Mouse (Mus musculus): ENCODE results near the gene Sit1. TPM values are rescaled to one million over a fixed set of nuclear protein-coding genes. Genes with fewer than 3 reads are reported as not detected.

The Sit1 gene
- polyA plus RNA-seq (2012) = not detected in 2 replicates

GRCm38 (mm10) chr4:43483535-43484091, at the start of gene Sit1:
Gene Sit1, minus strand, starts transcription at chr4:43483734.
- Histone ChIP-seq H3K9me3 (ENCODE audit: control insufficient read depth, low read length) (peaks cover 3% of the 10 kb centered on the region), H3K36me3 (ENCODE audit: control insufficient read depth) (no peaks in the 10 kb centered on the region), H3K4me1 (ENCODE audit: control insufficient read depth) (peaks cover 12% of the 10 kb centered on the region), H3K4me3 (replicated peaks) (no peak within 1 kb of the TSS), H3K27me3 (ENCODE audit: control insufficient read depth) (peaks cover 6% of the 10 kb centered on the region)
- no peak for TF ChIP-seq GATA1 (IDR thresholded peaks at IDR 0.05; ENCODE audit: low read length)
- TF ChIP-seq TAL1 (IDR thresholded peaks at IDR 0.05; ENCODE audit: low read length) = no peak

GRCm38 (mm10) chr4:43533270-43533669, 49.7 kb upstream of the Sit1 start:
- Histone ChIP-seq H3K36me3 (ENCODE audit: control insufficient read depth) (peaks cover 85% of the 10 kb centered on the region), H3K27me3 (ENCODE audit: control insufficient read depth) (no peaks in the 10 kb centered on the region; the same call in 1 of the 2 replicates), H3K4me3 (replicated peaks) (no peak overlapping the region), H3K9me3 (ENCODE audit: control insufficient read depth, low read length) (no peaks in the 10 kb centered on the region; the same call in 1 of the 2 replicates), H3K4me1 (ENCODE audit: control insufficient read depth) (peaks cover 14% of the 10 kb centered on the region)
- TF ChIP-seq TAL1 (IDR thresholded peaks at IDR 0.05; ENCODE audit: low read length) (no peak), GATA1 (IDR thresholded peaks at IDR 0.05; ENCODE audit: low read length) (no peak)

- H3K9me3 ChIP-seq (ENCODE audit: control insufficient read depth, low read length) = no peaks in the 10 kb centered on the region; the same call in 1 of the 2 replicates
- H3K36me3 ChIP-seq (ENCODE audit: control insufficient read depth) = peaks cover 58% of the 10 kb centered on the region
- H3K27me3 ChIP-seq (ENCODE audit: control insufficient read depth) = peaks cover 23% of the 10 kb centered on the region
- TF ChIP-seq TAL1 (IDR thresholded peaks at IDR 0.05; ENCODE audit: low read length) = no peak
- TF ChIP-seq GATA1 (IDR thresholded peaks at IDR 0.05; ENCODE audit: low read length) = no peak
- H3K4me1 ChIP-seq (ENCODE audit: control insufficient read depth) = peaks cover 14% of the 10 kb centered on the region
- no peak overlapping the region for H3K4me3 ChIP-seq (replicated peaks)
These were observed 47.0 kb upstream of the Sit1 start for GRCm38 (mm10) chr4:43530581-43530980.

- H3K4me1 ChIP-seq (ENCODE audit: control insufficient read depth) = peaks cover 14% of the 10 kb centered on the region
- no peaks in the 10 kb centered on the region; the same call in 1 of the 2 replicates for H3K9me3 ChIP-seq (ENCODE audit: control insufficient read depth, low read length)
- TF ChIP-seq GATA1 (IDR thresholded peaks at IDR 0.05; ENCODE audit: low read length) (no peak), TAL1 (IDR thresholded peaks at IDR 0.05; ENCODE audit: low read length) (no peak)
- H3K27me3 ChIP-seq (ENCODE audit: control insufficient read depth) = peaks cover 28% of the 10 kb centered on the region
- H3K4me3 ChIP-seq (replicated peaks) = no peak overlapping the region
- peaks cover 53% of the 10 kb centered on the region for H3K36me3 ChIP-seq (ENCODE audit: control insufficient read depth)
These were observed 46.6 kb upstream of the Sit1 start for GRCm38 (mm10) chr4:43530081-43530501.

GRCm38 (mm10) chr4:43528487-43528886, 45.0 kb upstream of the Sit1 start:
- H3K9me3 ChIP-seq (ENCODE audit: control insufficient read depth, low read length) = no peaks in the 10 kb centered on the region; the same call in 1 of the 2 replicates
- H3K36me3 ChIP-seq (ENCODE audit: control insufficient read depth) = peaks cover 37% of the 10 kb centered on the region
- peaks cover 20% of the 10 kb centered on the region for H3K4me1 ChIP-seq (ENCODE audit: control insufficient read depth)
- no peak for TF ChIP-seq TAL1 (IDR thresholded peaks at IDR 0.05; ENCODE audit: low read length)
- no peak for TF ChIP-seq GATA1 (IDR thresholded peaks at IDR 0.05; ENCODE audit: low read length)
- H3K4me3 ChIP-seq (replicated peaks) = no peak overlapping the region
- peaks cover 44% of the 10 kb centered on the region for H3K27me3 ChIP-seq (ENCODE audit: control insufficient read depth)

- Histone ChIP-seq H3K4me1 (ENCODE audit: control insufficient read depth) (peaks cover 24% of the 10 kb centered on the region), H3K4me3 (replicated peaks) (no peak overlapping the region), H3K9me3 (ENCODE audit: control insufficient read depth, low read length) (peaks cover 6% of the 10 kb centered on the region; the same call in 1 of the 2 replicates), H3K27me3 (ENCODE audit: control insufficient read depth) (peaks cover 50% of the 10 kb centered on the region), H3K36me3 (ENCODE audit: control insufficient read depth) (peaks cover 31% of the 10 kb centered on the region)
- TF ChIP-seq TAL1 (IDR thresholded peaks at IDR 0.05; ENCODE audit: low read length) = no peak
- no peak for TF ChIP-seq GATA1 (IDR thresholded peaks at IDR 0.05; ENCODE audit: low read length)
These were observed 44.3 kb upstream of the Sit1 start for GRCm38 (mm10) chr4:43527880-43528279.

GRCm38 (mm10) chr4:43519956-43520355, 36.4 kb upstream of the Sit1 start:
- TF ChIP-seq TAL1 (IDR thresholded peaks at IDR 0.05; ENCODE audit: low read length) (no peak), GATA1 (IDR thresholded peaks at IDR 0.05; ENCODE audit: low read length) (no peak)
- no peak overlapping the region for H3K4me3 ChIP-seq (replicated peaks)
- peaks cover 6% of the 10 kb centered on the region; the same call in 1 of the 2 replicates for H3K9me3 ChIP-seq (ENCODE audit: control insufficient read depth, low read length)
- H3K27me3 ChIP-seq (ENCODE audit: control insufficient read depth) = peaks cover 68% of the 10 kb centered on the region
- no peaks in the 10 kb centered on the region for H3K36me3 ChIP-seq (ENCODE audit: control insufficient read depth)
- peaks cover 14% of the 10 kb centered on the region for H3K4me1 ChIP-seq (ENCODE audit: control insufficient read depth)

- H3K27me3 ChIP-seq (ENCODE audit: control insufficient read depth) = peaks cover 64% of the 10 kb centered on the region
- no peak for TF ChIP-seq TAL1 (IDR thresholded peaks at IDR 0.05; ENCODE audit: low read length)
- no peak for TF ChIP-seq GATA1 (IDR thresholded peaks at IDR 0.05; ENCODE audit: low read length)
- H3K4me1 ChIP-seq (ENCODE audit: control insufficient read depth) = peaks cover 14% of the 10 kb centered on the region
- peaks cover 6% of the 10 kb centered on the region; the same call in 1 of the 2 replicates for H3K9me3 ChIP-seq (ENCODE audit: control insufficient read depth, low read length)
- no peaks in the 10 kb centered on the region for H3K36me3 ChIP-seq (ENCODE audit: control insufficient read depth)
- no peak overlapping the region for H3K4me3 ChIP-seq (replicated peaks)
These were observed 36.0 kb upstream of the Sit1 start for GRCm38 (mm10) chr4:43519551-43519950.

- Histone ChIP-seq H3K36me3 (ENCODE audit: control insufficient read depth) (no peaks in the 10 kb centered on the region), H3K9me3 (ENCODE audit: control insufficient read depth, low read length) (no peaks in the 10 kb centered on the region), H3K27me3 (ENCODE audit: control insufficient read depth) (peaks cover 31% of the 10 kb centered on the region), H3K4me3 (replicated peaks) (no peak overlapping the region), H3K4me1 (ENCODE audit: control insufficient read depth) (peaks cover 4% of the 10 kb centered on the region)
- no peak for TF ChIP-seq TAL1 (IDR thresholded peaks at IDR 0.05; ENCODE audit: low read length)
- no peak for TF ChIP-seq GATA1 (IDR thresholded peaks at IDR 0.05; ENCODE audit: low read length)
These were observed 32.5 kb upstream of the Sit1 start for GRCm38 (mm10) chr4:43515764-43516708.

Data from erythroblast, embryonic 14.5 days (primary cell).